Mouse (Mus musculus) G1E-ER4 (cell line): ENCODE results near the gene Apba3. TPM values are rescaled to one million over a fixed set of nuclear protein-coding genes. Genes with fewer than 3 reads are reported as not detected.

ENCODE experiments used
- GATA1 ChIP-seq: IDR thresholded peaks from one replicate; pipeline ENCODE4 v1.8.0; 2012; ENCODE audit warnings: low read length, inconsistent platforms
- polyA plus RNA-seq: library from polyadenylated mRNA; stranded (reverse); fragments of >175 nt; gene quantifications from 2 replicates; pipeline ENCODE4 v1.2.3, GENCODE M21; 2012

The Apba3 gene
- polyA plus RNA-seq, 1 experiment: 135 TPM

DNA sequence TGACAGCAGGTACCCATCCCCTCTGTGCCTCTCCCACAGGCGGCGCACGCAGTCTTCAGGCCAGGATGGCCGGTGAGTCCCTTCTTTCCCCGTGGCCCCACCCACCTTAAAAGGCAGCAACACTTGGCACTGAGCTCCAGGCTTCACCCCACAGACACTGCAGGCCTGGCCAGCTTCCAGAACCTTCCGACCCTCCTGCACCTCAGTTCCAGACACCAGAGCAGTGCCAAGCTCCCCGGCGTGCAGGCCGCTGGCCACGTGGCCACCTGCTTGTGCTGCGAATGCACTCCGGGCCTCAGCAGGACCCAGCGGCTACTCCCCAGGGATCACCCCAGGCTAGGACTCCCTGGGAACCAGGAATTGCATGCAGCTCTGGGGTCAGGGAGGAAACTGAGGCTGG, 46.8 kb downstream of the Apba3 start:
- no peak for TF ChIP-seq GATA1

DNA sequence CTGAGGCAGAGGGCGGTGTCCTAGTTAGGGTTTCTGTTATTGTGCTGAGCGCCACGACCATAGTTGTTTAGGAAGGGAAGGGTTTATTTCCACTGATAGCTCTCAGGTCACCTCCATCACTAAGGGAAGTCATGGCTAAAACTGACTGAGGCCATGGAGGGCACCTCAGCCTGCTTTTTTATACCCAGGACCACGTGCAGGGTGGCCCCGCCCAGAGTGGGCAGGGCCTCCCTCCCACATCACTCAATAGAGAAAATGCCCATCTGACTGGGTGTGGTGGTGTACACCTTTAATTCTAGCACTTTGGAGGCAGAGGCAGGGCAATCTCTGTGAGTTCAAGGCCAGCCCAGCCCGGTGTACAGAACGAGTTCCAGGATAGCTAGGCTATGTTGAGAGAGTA, 47.4 kb downstream of the Apba3 start:
- no peak for TF ChIP-seq GATA1

- TF ChIP-seq GATA1: no peak
These were observed 48.8 kb downstream of the Apba3 start for GRCm38 (mm10) chr10:81315587-81315986.

DNA sequence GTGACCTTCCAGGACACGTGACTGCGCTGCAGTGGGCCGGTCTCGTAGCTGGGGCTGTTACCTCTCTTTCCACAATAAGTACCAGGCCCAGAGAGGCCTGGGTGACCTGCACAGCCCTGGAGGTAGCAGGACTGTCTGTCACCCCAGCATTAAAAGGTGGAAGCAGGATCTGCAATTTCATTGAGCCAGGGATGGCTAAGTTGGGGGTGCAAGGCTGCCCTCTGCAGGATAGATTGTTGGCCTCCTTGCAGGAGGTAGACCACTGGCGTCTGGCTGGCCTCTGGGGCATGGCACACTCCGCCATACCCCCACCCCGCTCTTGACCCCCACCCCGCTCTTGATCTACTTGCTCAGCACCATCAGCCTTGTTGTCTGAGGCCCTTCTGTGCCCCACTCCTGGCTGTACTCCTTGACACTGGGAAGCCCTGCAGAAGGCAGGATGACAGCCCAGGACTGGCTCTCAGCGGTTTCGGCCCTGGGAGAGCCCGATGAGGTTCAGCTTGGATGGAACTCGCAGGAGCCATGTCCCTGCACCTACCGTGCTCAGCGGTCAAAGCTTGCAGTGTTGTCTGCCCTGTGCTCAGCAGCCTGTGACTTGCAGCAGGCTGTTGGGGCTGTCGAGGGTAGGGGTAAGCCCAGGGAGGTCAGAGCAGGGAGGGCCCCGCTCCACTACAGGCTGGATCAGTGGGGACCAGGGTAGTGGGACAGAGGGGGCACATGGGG, 49.7 kb downstream of the Apba3 start:
- no peak for TF ChIP-seq GATA1

GRCm38 (mm10) chr10:81317273-81317672, 50.5 kb downstream of the Apba3 start:
- no peak for TF ChIP-seq GATA1

DNA sequence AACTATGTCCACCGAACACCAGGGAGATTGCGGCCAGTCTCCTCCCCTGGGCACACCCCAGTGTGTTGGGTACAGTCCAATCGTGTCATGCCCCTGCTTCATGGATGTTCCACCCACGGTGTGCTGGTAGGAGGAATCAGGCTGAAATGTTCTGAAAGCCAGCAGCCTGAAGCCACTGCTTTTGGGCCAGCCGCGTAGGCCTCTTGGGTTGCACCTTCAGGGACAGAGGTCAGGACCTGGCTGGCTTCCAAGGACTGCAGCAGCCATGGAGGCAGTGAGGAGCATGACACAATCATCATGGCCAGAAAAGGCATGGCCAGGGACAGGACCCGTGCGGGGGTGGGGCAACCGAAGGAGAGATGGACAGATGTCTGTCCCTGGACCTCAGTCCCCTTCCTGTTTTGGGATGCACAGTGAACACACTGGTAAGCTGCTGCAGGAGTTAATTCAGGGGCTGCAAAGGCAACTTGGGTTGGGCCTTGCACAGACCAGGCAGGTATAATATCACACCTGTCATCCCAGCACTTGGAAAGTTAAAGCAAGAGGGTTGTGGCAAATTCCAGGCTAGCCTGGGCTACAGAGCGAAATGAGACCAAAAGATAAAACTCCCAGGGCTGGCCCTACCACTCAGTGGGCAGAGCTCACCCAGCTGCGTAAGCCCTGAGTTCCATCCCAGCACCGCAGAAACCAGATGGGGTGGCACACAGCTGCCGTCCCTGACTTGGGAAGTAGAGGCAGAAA, 52.0 kb downstream of the Apba3 start:
- TF ChIP-seq GATA1: no peak

GRCm38 (mm10) chr10:81319330-81319699, 52.6 kb downstream of the Apba3 start:
- no peak for TF ChIP-seq GATA1

- no peak for TF ChIP-seq GATA1
These were observed 53.2 kb downstream of the Apba3 start for GRCm38 (mm10) chr10:81319741-81320549.

DNA sequence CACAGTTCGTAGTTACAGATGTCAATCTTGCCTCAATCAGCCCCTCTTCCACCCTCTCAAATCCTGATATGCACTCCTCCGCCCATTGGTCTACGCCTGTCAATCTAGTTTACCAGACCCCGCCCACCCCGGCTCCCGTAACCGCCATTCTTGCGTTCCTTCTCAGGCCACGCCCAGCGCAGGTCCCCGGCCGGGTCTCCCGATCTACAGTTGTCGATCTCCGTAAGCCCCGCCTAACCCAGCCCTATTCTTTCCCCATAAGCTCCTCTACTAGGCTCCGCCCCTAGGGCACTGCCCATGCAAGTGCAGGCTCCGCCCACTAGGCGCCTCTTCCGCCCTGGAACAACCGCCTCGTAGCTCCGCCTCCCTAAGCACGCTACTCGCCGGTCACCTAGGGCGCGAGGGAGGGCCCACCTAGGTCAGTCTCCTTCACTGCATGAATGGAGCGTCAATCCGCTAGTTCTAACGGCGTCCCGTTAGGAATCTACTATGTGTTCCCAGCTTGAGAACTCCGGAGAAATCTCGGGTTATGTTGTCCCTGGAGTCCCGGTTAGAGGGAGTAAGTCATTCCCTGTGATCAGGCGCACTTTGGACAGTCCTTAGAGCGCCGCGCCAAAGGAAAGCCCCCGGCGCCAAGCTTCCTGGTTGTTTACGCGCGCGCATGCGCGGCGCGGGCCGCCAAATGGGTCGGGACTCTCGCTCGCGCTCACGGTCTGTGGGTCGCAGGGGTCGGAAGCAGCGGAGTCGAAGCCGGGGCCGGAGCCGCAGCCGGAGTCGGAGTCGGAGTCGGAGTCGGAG, 54.0 kb downstream of the Apba3 start, which contains the start of gene Cactin:
TSS of gene Cactin (plus strand) at position 554 of the 798 bp plus-strand sequence.
- TF ChIP-seq GATA1: peak; percentile 26

DNA sequence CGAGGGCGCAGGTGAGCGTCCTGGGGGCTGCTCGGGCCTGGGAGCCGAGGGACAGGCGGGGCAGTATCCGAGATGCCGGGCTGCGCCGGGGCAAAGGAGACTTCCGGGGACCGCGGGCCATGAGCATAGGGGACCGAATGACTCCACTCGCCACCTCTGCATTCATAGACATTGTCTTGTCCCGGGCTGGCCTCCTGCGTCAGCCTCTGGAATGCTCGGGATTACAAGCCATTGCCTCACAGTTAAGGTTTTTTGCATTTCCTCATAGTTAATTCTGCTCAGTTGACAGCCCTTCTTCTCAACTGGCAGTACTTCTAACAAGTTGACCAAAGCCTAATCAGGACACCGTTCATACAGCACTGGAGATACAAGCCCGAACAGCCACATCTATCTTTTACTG, 54.7 kb downstream of the Apba3 start:
- TF ChIP-seq GATA1: no peak

- no peak for TF ChIP-seq GATA1
These were observed 55.7 kb downstream of the Apba3 start for GRCm38 (mm10) chr10:81322444-81322843.

Other genes starting within 250 kb of the Apba3 start
- not detected in 2 replicates for gene Diras1, start 241.3 kb upstream of the Apba3 start, polyA plus RNA-seq
- gene Slc39a3, start 229.5 kb upstream of the Apba3 start, polyA plus RNA-seq: 11.6 and 12.0 TPM in 2 replicates
- gene Sgta, start 206.8 kb upstream of the Apba3 start, polyA plus RNA-seq: 175 and 216 TPM in 2 replicates
- 100 and 104 TPM in 2 replicates for gene Thop1, start 196.9 kb upstream of the Apba3 start, polyA plus RNA-seq
- gene Creb3l3, start 168.1 kb upstream of the Apba3 start, polyA plus RNA-seq: not detected in 2 replicates
- gene Map2k2, start 161.0 kb upstream of the Apba3 start, polyA plus RNA-seq: 394 and 482 TPM in 2 replicates
- gene Zbtb7a, start 131.7 kb upstream of the Apba3 start, polyA plus RNA-seq: 103 and 129 TPM in 2 replicates
- gene Pias4, start 99.0 kb upstream of the Apba3 start, polyA plus RNA-seq: 74.1 and 84.8 TPM in 2 replicates
- 1,558 and 2,919 TPM in 2 replicates for gene Eef2, start 90.3 kb upstream of the Apba3 start, polyA plus RNA-seq
- 59.3 and 79.0 TPM in 2 replicates for gene Dapk3, start 84.0 kb upstream of the Apba3 start, polyA plus RNA-seq
- not detected in 2 replicates for gene 4930442H23Rik, start 83.1 kb upstream of the Apba3 start, polyA plus RNA-seq
- gene Nmrk2, start 64.9 kb upstream of the Apba3 start, polyA plus RNA-seq: not detected in 2 replicates
- gene Atcay, start 36.1 kb upstream of the Apba3 start, polyA plus RNA-seq: not detected in 2 replicates
- 0.66 and 0.84 TPM in 2 replicates for gene Zfr2, start 33.8 kb upstream of the Apba3 start, polyA plus RNA-seq
- gene Matk, start 14.0 kb upstream of the Apba3 start, polyA plus RNA-seq: not detected in 2 replicates
- 633 and 674 TPM in 2 replicates for gene Mrpl54, start within 50 bp of the Apba3 start, polyA plus RNA-seq
- gene Tjp3, start 24.6 kb downstream of the Apba3 start, polyA plus RNA-seq: 1.4 TPM in 2 replicates
- 139 and 210 TPM in 2 replicates for gene Pip5k1c, start 26.0 kb downstream of the Apba3 start, polyA plus RNA-seq
- 74.5 and 82.9 TPM in 2 replicates for gene Cactin, start 54.1 kb downstream of the Apba3 start, polyA plus RNA-seq
- not detected in 2 replicates for gene Tbxa2r, start 61.8 kb downstream of the Apba3 start, polyA plus RNA-seq
- gene Gipc3, start 76.3 kb downstream of the Apba3 start, polyA plus RNA-seq: not detected in 2 replicates
- 186 and 236 TPM in 2 replicates for gene Hmg20b, start 83.5 kb downstream of the Apba3 start, polyA plus RNA-seq
- gene Mfsd12, start 90.5 kb downstream of the Apba3 start, polyA plus RNA-seq: 38.2 and 39.2 TPM in 2 replicates
- gene 4930404N11Rik, start 98.9 kb downstream of the Apba3 start, polyA plus RNA-seq: 0.40 and 0.50 TPM in 2 replicates
- gene Fzr1, start 111.6 kb downstream of the Apba3 start, polyA plus RNA-seq: 99.0 and 111 TPM in 2 replicates
- 216 and 292 TPM in 2 replicates for gene Dohh, start 117.5 kb downstream of the Apba3 start, polyA plus RNA-seq
- 0.22 and 0.38 TPM in 2 replicates for gene Gm48551, start 117.5 kb downstream of the Apba3 start, polyA plus RNA-seq
- 7.0 and 10.7 TPM in 2 replicates for gene Gm48552, start 122.0 kb downstream of the Apba3 start, polyA plus RNA-seq
- gene Smim24, start 126.1 kb downstream of the Apba3 start, polyA plus RNA-seq: 0.68 and 0.69 TPM in 2 replicates
- 29.3 and 37.9 TPM in 2 replicates for gene Nfic, start 188.7 kb downstream of the Apba3 start, polyA plus RNA-seq
- 0.05 and 0.08 TPM in 2 replicates for gene Celf5, start 215.7 kb downstream of the Apba3 start, polyA plus RNA-seq
- gene Ncln, start 229.4 kb downstream of the Apba3 start, polyA plus RNA-seq: 258 and 349 TPM in 2 replicates
- 4.1 and 6.8 TPM in 2 replicates for gene S1pr4, start 233.2 kb downstream of the Apba3 start, polyA plus RNA-seq